Mouse (Mus musculus) olfactory bulb, adult 2 months (tissue): ENCODE measurements around the gene Nans.

Experiments used
- CTCF ChIP-seq: fragments of 200-500 bp; IDR thresholded peaks from 2 replicates; pipeline ENCODE4 v1.5.1; 2012; ENCODE audit warnings: low read depth, mild to moderate bottlenecking, low read length, moderate library complexity; ENCODE audit not compliant: insufficient read depth
- POLR2A ChIP-seq: fragments of 200-500 bp; IDR thresholded peaks from 2 replicates; pipeline ENCODE4 v1.6.1; 2012; ENCODE audit warnings: mild to moderate bottlenecking, low read depth, low read length, moderate library complexity; ENCODE audit not compliant: insufficient read depth

DNA sequence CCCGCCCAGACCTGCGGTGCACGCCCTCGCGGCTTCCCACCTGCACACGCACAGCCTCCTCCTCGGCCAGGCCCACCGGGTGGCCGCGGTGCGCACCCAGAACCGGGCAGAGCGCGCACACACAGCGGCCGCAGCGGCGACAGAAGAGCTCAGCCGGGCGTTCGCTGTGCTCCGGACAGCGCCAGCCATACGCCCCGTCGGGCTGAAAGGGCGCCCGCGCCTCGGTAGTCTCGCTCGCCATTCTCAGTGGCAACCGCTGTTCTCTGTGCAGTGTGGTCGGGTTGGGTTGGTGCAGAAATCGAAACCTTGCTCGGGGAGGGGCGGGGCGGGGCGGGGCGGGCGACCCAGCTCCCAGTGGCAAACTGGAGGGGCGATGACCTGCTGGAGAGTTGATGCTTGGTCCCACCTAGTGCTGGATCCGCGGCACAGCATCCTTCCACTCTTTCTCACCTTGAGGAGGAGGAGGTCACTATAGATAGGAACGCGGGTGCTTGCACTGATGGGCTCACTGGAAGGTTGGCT, 46.9 kb downstream of the Nans start, which contains the start of gene Trim14:
- TF ChIP-seq CTCF (no peak), POLR2A (no peak)
